25 mouse cellular contexts compared by ENCODE assay signal in genomic region chr3:97701198-97701597, GRCm38 (mm10). TPM values are rescaled to one million over a fixed set of nuclear protein-coding genes. Genes with fewer than 3 reads are reported as not detected.
"Had no signal": no experiment of that assay in that cellular context is flagged by ENCODE, and none has a peak within 500 bp of the region (broad histone marks: within the 10 kb centered on the region; RNA-seq: fewer than 3 reads in every experiment).

No protein-coding gene starts in this region.

- DNase-seq: liver; liver, embryonic 13.5 days; liver, postnatal 0 days; right cerebral cortex, postnatal 14 days; thymus, adult 2 months; thymus, postnatal 25 days; thymus, postnatal 4 days had no signal

- H3K4me3 ChIP-seq: liver, embryonic 13.5 days; liver, embryonic 15.5 days; lung, embryonic 15.5 days; megakaryocyte, embryonic 14.5 days; midbrain, embryonic 13.5 days; midbrain, embryonic 15.5 days; neural tube, embryonic 12.5 days; stomach, embryonic 15.5 days had no signal

- H3K36me3 ChIP-seq: liver, embryonic 13.5 days; liver, embryonic 15.5 days; lung, embryonic 15.5 days; neural tube, embryonic 12.5 days; stomach, embryonic 15.5 days had no signal

- H3K27ac ChIP-seq: liver, embryonic 13.5 days; liver, embryonic 15.5 days; lung, embryonic 15.5 days; macrophage; midbrain, embryonic 13.5 days; midbrain, embryonic 15.5 days; neural tube, embryonic 12.5 days; stomach, embryonic 15.5 days; stomach, postnatal 0 days had no signal

- H3K9me3 ChIP-seq: liver, embryonic 13.5 days; liver, embryonic 15.5 days; lung, embryonic 15.5 days; megakaryocyte, embryonic 14.5 days; midbrain, embryonic 13.5 days; midbrain, embryonic 15.5 days; neural tube, embryonic 12.5 days; stomach, embryonic 15.5 days had no signal

- ATAC-seq: liver, postnatal 0 days; midbrain, embryonic 13.5 days; midbrain, embryonic 15.5 days had no signal

- H3K4me2 ChIP-seq: liver, embryonic 11.5 days; liver, embryonic 13.5 days; liver, embryonic 15.5 days; lung, embryonic 15.5 days; midbrain, embryonic 11.5 days; midbrain, embryonic 13.5 days; midbrain, embryonic 15.5 days; neural tube, embryonic 12.5 days; stomach, embryonic 15.5 days had no signal

- H3K9ac ChIP-seq: liver, embryonic 13.5 days; liver, embryonic 15.5 days; liver, postnatal 0 days; lung, embryonic 15.5 days; midbrain, embryonic 13.5 days; midbrain, embryonic 15.5 days; neural tube, embryonic 12.5 days; stomach, embryonic 15.5 days had no signal

- H3K27me3 ChIP-seq: liver, embryonic 13.5 days; liver, embryonic 15.5 days; lung, embryonic 15.5 days; midbrain, embryonic 13.5 days; midbrain, embryonic 15.5 days; neural tube, embryonic 12.5 days; stomach, embryonic 15.5 days had no signal

- H3K4me1 ChIP-seq: liver, embryonic 13.5 days; liver, embryonic 15.5 days; lung, embryonic 15.5 days; megakaryocyte, embryonic 14.5 days; midbrain, embryonic 13.5 days; midbrain, embryonic 15.5 days; neural tube, embryonic 12.5 days; stomach, embryonic 15.5 days had no signal

RNA-seq across cellular contexts. Expression of gene Gm17651, which starts 26.7 kb away (rescaled TPM):
- total RNA-seq: megakaryocyte progenitor cell, adult 5-6 weeks; midbrain, postnatal 0 days; monocyte, adult 5-6 weeks; neutrophil, adult 5-6 weeks had no signal
- polyA plus RNA-seq: liver, embryonic 11.5 days; liver, embryonic 13.5 days; liver, embryonic 15.5 days; liver, postnatal 0 days; lung, embryonic 15.5 days; macrophage; midbrain, embryonic 11.5 days; midbrain, embryonic 13.5 days; midbrain, embryonic 15.5 days; midbrain, postnatal 0 days; neural tube, embryonic 12.5 days; neural tube, embryonic 14.5 days; spleen, adult 2 months; stomach, embryonic 15.5 days; stomach, postnatal 0 days; thymus, adult 2 months; urinary bladder, adult 2 months had no signal
